Mouse (Mus musculus) CH12.LX (cell line): ENCODE data around the gene Tdrd9.

ENCODE experiments used
- CHD1 ChIP-seq: IDR thresholded peaks from 2 replicates; pipeline ENCODE4 v1.6.1; 2012; ENCODE audit warnings: low read depth, low read length, improper control_type of control experiment, inconsistent platforms
- CTCF ChIP-seq, 2 experiments: IDR thresholded peaks in 1 of 2; conservative IDR thresholded peaks in 1 of 2; 2 replicates each; pipeline ENCODE4 v1.5.1; 2011 to 2012; ENCODE audit warnings: low read depth in 2 of 2, low read length in 2 of 2, improper control_type of control experiment in 1 of 2, inconsistent platforms in 1 of 2, mild to moderate bottlenecking in 1 of 2, moderate library complexity in 1 of 2
- ELF1 ChIP-seq: IDR thresholded peaks from 2 replicates; pipeline ENCODE4 v1.6.1; 2014; ENCODE audit warnings: low read depth, mild to moderate bottlenecking, inconsistent platforms, low read length, improper control_type of control experiment
- ETS1 ChIP-seq: conservative IDR thresholded peaks from 2 replicates; pipeline ENCODE4 v1.6.1; 2012; ENCODE audit warnings: low read depth, mild to moderate bottlenecking, inconsistent platforms, low read length, improper control_type of control experiment, moderate library complexity
- HCFC1 ChIP-seq: IDR thresholded peaks from 2 replicates; pipeline ENCODE4 v1.6.1; 2012; ENCODE audit warnings: low read depth, mild to moderate bottlenecking, inconsistent platforms, low read length, improper control_type of control experiment
- MAZ ChIP-seq: IDR thresholded peaks from 2 replicates; pipeline ENCODE4 v1.6.1; 2012; ENCODE audit warnings: low read depth, mild to moderate bottlenecking, inconsistent platforms, low read length, improper control_type of control experiment, moderate library complexity
- NELFE ChIP-seq: IDR thresholded peaks from 2 replicates; pipeline ENCODE4 v1.6.1; 2011; ENCODE audit warnings: low read depth, low read length, improper control_type of control experiment
- POLR2A ChIP-seq: IDR thresholded peaks from 2 replicates; pipeline ENCODE4 v1.6.1; 2011; ENCODE audit warnings: low read depth, mild to moderate bottlenecking, improper control_type of control experiment, low read length
- POLR2AphosphoS2 ChIP-seq: IDR thresholded peaks from 2 replicates; pipeline ENCODE4 v1.6.1; 2011; ENCODE audit warnings: low read depth, low read length, improper control_type of control experiment
- TCF12 ChIP-seq: IDR thresholded peaks from 2 replicates; pipeline ENCODE4 v1.6.1; 2014; ENCODE audit warnings: low read depth, mild to moderate bottlenecking, inconsistent platforms, low read length, improper control_type of control experiment
- ZKSCAN1 ChIP-seq: IDR thresholded peaks from 2 replicates; pipeline ENCODE4 v1.6.1; 2012; ENCODE audit warnings: low read depth, inconsistent platforms, low read length, improper control_type of control experiment, borderline replicate concordance
- ZNF384 ChIP-seq: IDR thresholded peaks from 2 replicates; pipeline ENCODE4 v1.6.1; 2012; ENCODE audit warnings: low read depth, low read length, improper control_type of control experiment, inconsistent platforms

DNA sequence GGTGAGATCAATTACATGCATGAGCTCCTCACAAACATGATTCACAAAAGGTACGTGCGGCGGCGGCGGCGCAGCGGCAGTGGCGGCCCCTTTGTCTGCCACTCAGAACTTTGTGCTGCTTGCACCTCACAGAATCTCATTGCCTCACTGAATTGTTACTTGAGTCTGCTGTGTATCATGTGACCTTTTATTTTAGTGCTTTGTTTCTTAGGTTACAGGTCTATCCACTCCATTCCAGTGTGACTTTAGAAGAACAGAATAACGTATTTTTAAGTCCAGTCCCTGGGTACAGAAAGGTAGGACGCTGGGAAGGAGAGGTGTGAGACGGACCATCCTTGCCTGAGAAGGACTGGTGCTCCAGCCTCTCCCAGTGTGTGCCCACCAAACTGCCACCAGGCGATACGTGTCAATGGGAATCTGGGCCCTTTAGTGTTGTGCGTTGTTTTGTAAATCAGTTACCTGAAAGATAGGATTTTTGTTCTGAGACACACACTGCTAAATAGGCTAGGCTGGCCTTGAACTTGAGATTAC lies 42.0 kb downstream of the Tdrd9 start:
- TF ChIP-seq TCF12 (no peak), CTCF (conservative IDR thresholded peaks at IDR 0.05 in 1 of 2, IDR thresholded peaks at IDR 0.05 in 1 of 2; ENCODE audit: low read depth in 2 of 2, low read length in 2 of 2) (no peak), MAZ (no peak), POLR2A (no peak), HCFC1 (no peak), POLR2AphosphoS2 (no peak), CHD1 (no peak), ELF1 (no peak), ZNF384 (no peak), ETS1 (no peak), ZKSCAN1 (no peak), NELFE (no peak)
